Comparison of ENCODE assay signal across 22 mouse cellular contexts in the genomic region with DNA sequence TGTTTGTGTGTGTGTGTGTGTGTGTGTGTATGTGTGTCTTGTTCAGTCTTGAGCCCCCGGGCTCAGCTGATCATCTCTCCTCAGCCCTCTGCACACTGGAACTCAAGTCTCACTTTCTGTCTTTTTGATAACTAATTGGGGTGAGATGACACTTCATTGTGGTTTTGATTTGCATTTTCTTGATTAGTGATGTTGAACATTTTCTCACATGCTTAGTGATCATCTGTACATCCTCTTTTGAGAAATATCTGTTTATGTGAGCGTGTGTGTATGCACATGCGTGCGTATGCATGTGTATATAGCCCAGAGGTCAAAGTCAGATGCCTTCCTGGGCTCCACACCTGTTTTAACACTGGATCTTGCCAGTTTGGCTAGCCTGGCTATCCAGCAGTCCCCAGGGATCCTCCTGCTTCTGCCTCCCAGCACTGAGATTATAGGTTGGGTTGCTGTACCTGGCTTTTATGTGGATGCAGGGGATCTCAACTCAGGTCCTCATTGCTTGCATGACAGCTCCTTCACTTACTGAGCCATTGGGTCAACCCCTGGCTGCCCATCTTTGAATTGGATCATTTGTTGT. TPM values are rescaled to one million over a fixed set of nuclear protein-coding genes. Genes with fewer than 3 reads are reported as not detected.
A peak's percentile ranks its signal among the peaks of the same experiment; 100 is the strongest.
DNase-seq lines count a peak whose midpoint lies in the region; ATAC-seq and TF ChIP-seq lines count a peak whose summit lies in the region.
"Had no signal": no experiment of that assay in that cellular context is flagged by ENCODE, and none has a peak within 500 bp of the region (broad histone marks: within the 10 kb centered on the region; RNA-seq: fewer than 3 reads in every experiment).

No protein-coding gene starts in this region.

- no peak overlapping the region for H3K27ac ChIP-seq in MEL (ENCODE audit: control insufficient read depth, low read depth, low read length)
- no peak overlapping the region for H3K27ac ChIP-seq in heart, embryonic 11.5 days (ENCODE audit: low read depth, low read length)
- H3K27ac ChIP-seq in forebrain, postnatal 0 days (ENCODE audit: low read depth, low read length): no peak overlapping the region
- H3K27ac ChIP-seq: heart, adult 2 months; heart, embryonic 10.5 days; hindbrain, embryonic 12.5 days; hindbrain, embryonic 15.5 days had no signal

- peaks cover 8 to 17% of the 10 kb centered on the region in 2 experiments for H3K4me1 ChIP-seq in MEL (ENCODE audit: control insufficient read depth in 1 of 2, insufficient read depth in 2 of 2, low read length in 2 of 2)
- H3K4me1 ChIP-seq in heart, embryonic 11.5 days (ENCODE audit: control insufficient read depth, insufficient read depth, low read length): peaks cover 13% of the 10 kb centered on the region
- H3K4me1 ChIP-seq in forebrain, postnatal 0 days (ENCODE audit: insufficient read depth): no peaks in the 10 kb centered on the region

- TF ChIP-seq RAD21 in MEL (IDR thresholded peaks at IDR 0.05; ENCODE audit: low read depth, low read length): no peak

- H3K4me2 ChIP-seq in heart, embryonic 11.5 days: no peak overlapping the region
- H3K4me2 ChIP-seq in forebrain, postnatal 0 days (ENCODE audit: low read depth): no peak overlapping the region
- H3K4me2 ChIP-seq: hindbrain, embryonic 12.5 days; hindbrain, embryonic 15.5 days had no signal

- ATAC-seq in inflammation-experienced regulatory T-cells, adult 6 months: peak; percentile 41
- no peak for ATAC-seq in heart, embryonic 11.5 days (replicated peaks; ENCODE audit: insufficient number of reproducible peaks, low FRiP score, low TSS enrichment)
- no peak for ATAC-seq in forebrain, postnatal 0 days
- ATAC-seq: forebrain, embryonic 14.5 days; intestine, embryonic 16.5 days had no signal

- WGBS in heart, embryonic 11.5 days (ENCODE audit: insufficient replicate concordance): 94% methylated on average over 4 of the region's 4 CpGs
- WGBS in forebrain, postnatal 0 days: 93% methylated on average over 4 of the region's 4 CpGs

- TF ChIP-seq POLR2A in MEL (IDR thresholded peaks at IDR 0.05; ENCODE audit: control insufficient read depth in 1 of 2, insufficient read depth in 1 of 2, low read depth in 1 of 2, low read length in 2 of 2, poor library complexity in 1 of 2): no peak

- DNase-seq in A20 (ENCODE audit: low read depth, low spot score) (peak; percentile 73), MEL (ENCODE audit: low read depth, low spot score) (peak; percentile 24)
- DNase-seq in CD4-positive, CD25-positive, alpha-beta regulatory T cell, adult 2 months (ENCODE audit: low read depth, low spot score): peak; percentile 31
- no peak for DNase-seq in forebrain, postnatal 0 days
- DNase-seq in gastrocnemius, postnatal 25 days: no peak
- no peak for DNase-seq in cerebellum, postnatal 10 days
- DNase-seq: adrenal gland, postnatal 10 days; adrenal gland, postnatal 36 days; cerebellum, adult 18-20 months; cerebellum, adult 9-10 months; cerebellum, postnatal 36 days; gastrocnemius, postnatal 36 days; heart, adult 2 months; kidney, adult 18-20 months; kidney, adult 9 months had no signal

- H3K36me3 ChIP-seq in MEL (ENCODE audit: control insufficient read depth in 1 of 2, insufficient read depth in 2 of 2, low read length in 2 of 2): peaks cover 0 to 5% of the 10 kb centered on the region in 2 experiments; a peak in 2 of 4 replicates
- H3K36me3 ChIP-seq in heart, embryonic 11.5 days (ENCODE audit: control insufficient read depth, insufficient read depth, low read length): no peaks in the 10 kb centered on the region
- H3K36me3 ChIP-seq in forebrain, postnatal 0 days (ENCODE audit: insufficient read depth): no peaks in the 10 kb centered on the region
- H3K36me3 ChIP-seq: heart, embryonic 10.5 days; hindbrain, embryonic 12.5 days; hindbrain, embryonic 15.5 days had no signal

- no peaks in the 10 kb centered on the region for H3K27me3 ChIP-seq in MEL (ENCODE audit: control insufficient read depth in 1 of 2, insufficient read depth in 2 of 2, low read length in 2 of 2)
- H3K27me3 ChIP-seq in heart, embryonic 11.5 days (ENCODE audit: control insufficient read depth, insufficient read depth, low read length): no peaks in the 10 kb centered on the region
- no peaks in the 10 kb centered on the region for H3K27me3 ChIP-seq in forebrain, postnatal 0 days (ENCODE audit: insufficient read depth, low read length)
- H3K27me3 ChIP-seq: hindbrain, embryonic 12.5 days; hindbrain, embryonic 15.5 days had no signal

- no peak overlapping the region for H3K4me3 ChIP-seq in MEL (ENCODE audit: control insufficient read depth in 1 of 2, insufficient read depth in 1 of 2, low read depth in 2 of 2, low read length in 2 of 2)
- H3K4me3 ChIP-seq in heart, embryonic 11.5 days (ENCODE audit: low read depth, low read length): no peak overlapping the region
- no peak overlapping the region for H3K4me3 ChIP-seq in forebrain, postnatal 0 days (ENCODE audit: low read depth, low read length)
- H3K4me3 ChIP-seq: heart, adult 2 months; heart, embryonic 10.5 days; hindbrain, embryonic 12.5 days; hindbrain, embryonic 15.5 days had no signal

- H3K9me3 ChIP-seq in MEL (replicated peaks; ENCODE audit: insufficient read depth, low read length): no peaks in the 10 kb centered on the region
- no peaks in the 10 kb centered on the region for H3K9me3 ChIP-seq in heart, embryonic 11.5 days (replicated peaks; ENCODE audit: control insufficient read depth, low read length)
- H3K9me3 ChIP-seq in forebrain, postnatal 0 days (ENCODE audit: low read length): no peaks in the 10 kb centered on the region
- H3K9me3 ChIP-seq: hindbrain, embryonic 15.5 days had no signal

- H3K9ac ChIP-seq in MEL (ENCODE audit: control insufficient read depth, low read depth, low read length, poor library complexity, severe bottlenecking): no peak overlapping the region
- H3K9ac ChIP-seq in heart, embryonic 11.5 days (ENCODE audit: low read depth, low read length): no peak overlapping the region
- no peak overlapping the region for H3K9ac ChIP-seq in forebrain, postnatal 0 days
- H3K9ac ChIP-seq: hindbrain, embryonic 12.5 days; hindbrain, embryonic 15.5 days had no signal

- no peak for TF ChIP-seq CTCF in MEL (IDR thresholded peaks at IDR 0.05 in 2 of 3, conservative IDR thresholded peaks at IDR 0.05 in 1 of 3; ENCODE audit: control insufficient read depth in 1 of 3, insufficient read depth in 1 of 3, low read depth in 2 of 3, low read length in 3 of 3, poor library complexity in 1 of 3, severe bottlenecking in 1 of 3)
- TF ChIP-seq CTCF in forebrain, postnatal 0 days (IDR thresholded peaks at IDR 0.05; ENCODE audit: low read depth): no peak

- no peaks in the 10 kb centered on the region for H3K79me2 ChIP-seq in MEL (ENCODE audit: control insufficient read depth, insufficient read depth, low read length, poor library complexity)

- no peak for TF ChIP-seq EP300 in MEL (IDR thresholded peaks at IDR 0.05; ENCODE audit: low read depth in 1 of 2, low read length in 2 of 2)

TF ChIP-seq in MEL, 35 proteins besides CTCF, POLR2A, EP300 and RAD21:
- TF ChIP-seq ETS1 (IDR thresholded peaks at IDR 0.05; ENCODE audit: low read depth, low read length) (peak; percentile 46), CHD2 (IDR thresholded peaks at IDR 0.05; ENCODE audit: low read length) (no peak)

RNA-seq across cellular contexts. Expression of a gene that starts 10.4 kb away (rescaled TPM):
- total RNA-seq in MEL (2012; rRNA removed): 1.6 and 2.4 TPM in 2 replicates
- 1 to 10 TPM in 1 of 2 experiments, not detected in 1; 5.0 TPM for polyA plus RNA-seq in MEL (2012; ENCODE audit: insufficient read depth in 1 of 2, insufficient read length in 2 of 2, low read depth in 1 of 2, low replicate concordance in 2 of 2, missing spikeins in 1 of 2)
- polyA plus RNA-seq in inflammation-experienced regulatory T-cells, adult 6 months (2017; shearing (Covaris generic)): 10 to 100 TPM; 42.2 to 85.5 (median 76.1) TPM
- 12.7 and 13.3 TPM in 2 replicates for polyA plus RNA-seq in heart, embryonic 11.5 days (2014; fragmentation: Nextera tagmentation; extraction: Ambion mirVana)
- total RNA-seq in forebrain, postnatal 0 days (2014; rRNA removed): 34.3 and 41.2 TPM in 2 replicates
- 52.0 and 72.1 TPM in 2 replicates for polyA plus RNA-seq in forebrain, postnatal 0 days (2015; fragmentation: Nextera tagmentation; extraction: Ambion mirVana)
- 10 to 100 TPM; 14.2 to 14.3 TPM for total RNA-seq in gastrocnemius, postnatal 25 days (2021)

Comparison
In these comparisons a context has a peak if more than half of its experiments do, and no peak if none do; other contexts are left out.
1. DNase-seq: peak in A20 (single experiment), CD4-positive, CD25-positive, alpha-beta regulatory T cell, adult 2 months (single experiment) and MEL (single experiment); none in forebrain, postnatal 0 days (single experiment), gastrocnemius, postnatal 25 days (single experiment) and cerebellum, postnatal 10 days (0 of 2).